9 mouse cellular contexts compared by ENCODE assay signal in genomic region chr5:115009961-115010360, GRCm38 (mm10). TPM values are rescaled to one million over a fixed set of nuclear protein-coding genes. Genes with fewer than 3 reads are reported as not detected.
A peak's percentile ranks its signal among the peaks of the same experiment; 100 is the strongest.
DNase-seq lines count a peak whose midpoint lies in the region; ATAC-seq lines count a peak whose summit lies in the region.
"Had no signal": no experiment of that assay in that cellular context is flagged by ENCODE, and none has a peak within 500 bp of the region (broad histone marks: within the 10 kb centered on the region; RNA-seq: fewer than 3 reads in every experiment).

No protein-coding gene starts in this region.

- no peaks in the 10 kb centered on the region for H3K27me3 ChIP-seq in heart, embryonic 14.5 days (ENCODE audit: control insufficient read depth, insufficient read depth, low read length)
- H3K27me3 ChIP-seq in forebrain, embryonic 14.5 days (replicated peaks; ENCODE audit: control insufficient read depth, insufficient read depth, low read length): no peaks in the 10 kb centered on the region
- no peaks in the 10 kb centered on the region for H3K27me3 ChIP-seq in liver, embryonic 16.5 days (ENCODE audit: control insufficient read depth, insufficient read depth, low read depth, low read length)

- intact Hi-C loops in heart, postnatal 10 days (cut with DNase I): loop anchor here (2.0 kb wide), 1 partner anchor 67 kb away; no protein-coding TSS in a partner anchor

- H3K27ac ChIP-seq in heart, embryonic 14.5 days (replicated peaks in 1 of 2; ENCODE audit: control insufficient read depth in 1 of 2, insufficient read depth in 1 of 2, low read depth in 2 of 2, low read length in 2 of 2): no peak overlapping the region
- H3K27ac ChIP-seq in forebrain, embryonic 14.5 days (ENCODE audit: low read depth, low read length): no peak overlapping the region
- no peak overlapping the region for H3K27ac ChIP-seq in liver, embryonic 16.5 days (ENCODE audit: low read length)

- H3K4me2 ChIP-seq in heart, embryonic 14.5 days (ENCODE audit: low read length): peak overlapping the region; percentile 87; the same call in 1 of the 2 replicates
- peak overlapping the region; percentile 91 for H3K4me2 ChIP-seq in forebrain, embryonic 14.5 days (ENCODE audit: low read length)
- H3K4me2 ChIP-seq in liver, embryonic 16.5 days (ENCODE audit: low read depth, low read length): peak overlapping the region; percentile 96

- H3K4me1 ChIP-seq in heart, embryonic 14.5 days (ENCODE audit: control insufficient read depth in 2 of 2, insufficient read depth in 2 of 2, low read length in 2 of 2): peaks cover 11 to 31% of the 10 kb centered on the region in 2 experiments
- H3K4me1 ChIP-seq in forebrain, embryonic 14.5 days (ENCODE audit: control insufficient read depth, insufficient read depth, low read length): peaks cover 18% of the 10 kb centered on the region
- H3K4me1 ChIP-seq in liver, embryonic 16.5 days (ENCODE audit: control insufficient read depth, low read depth, low read length): peaks cover 43% of the 10 kb centered on the region

- H3K9ac ChIP-seq in heart, embryonic 14.5 days (ENCODE audit: low read length): peak overlapping the region; percentile 97
- peak overlapping the region; percentile 99; the same call in 1 of the 2 replicates for H3K9ac ChIP-seq in forebrain, embryonic 14.5 days (ENCODE audit: low read length)
- H3K9ac ChIP-seq in liver, embryonic 16.5 days (ENCODE audit: low read depth, low read length): no peak overlapping the region

- no peak for DNase-seq in heart, postnatal 10 days
- DNase-seq in ES-CJ7 (ENCODE audit: low read depth, low spot score): peak; percentile 53
- no peak for DNase-seq in forebrain, embryonic 14.5 days (ENCODE audit: low spot score)
- DNase-seq in urinary bladder, postnatal 10 days (ENCODE audit: low spot score): no peak
- DNase-seq in embryo, embryonic 9.5 days (ENCODE audit: extremely low spot score): no peak
- DNase-seq in cerebellum, adult 9-10 months: no peak
- DNase-seq: kidney, adult 11 months had no signal

- no peaks in the 10 kb centered on the region for H3K9me3 ChIP-seq in heart, embryonic 14.5 days (ENCODE audit: control insufficient read depth, low read length)
- no peaks in the 10 kb centered on the region for H3K9me3 ChIP-seq in forebrain, embryonic 14.5 days (replicated peaks; ENCODE audit: control insufficient read depth, low read length)
- no peaks in the 10 kb centered on the region for H3K9me3 ChIP-seq in liver, embryonic 16.5 days (replicated peaks; ENCODE audit: control insufficient read depth, low read length)

- 0 out of 4 replicates have a peak overlapping the region, but pooled peaks of 1 of the 2 experiments have one; percentile 99 for H3K4me3 ChIP-seq in heart, embryonic 14.5 days (ENCODE audit: control insufficient read depth in 1 of 2, insufficient read depth in 1 of 2, low read depth in 1 of 2, low read length in 2 of 2)
- H3K4me3 ChIP-seq in forebrain, embryonic 14.5 days (ENCODE audit: low read depth, low read length): no peak overlapping the region
- H3K4me3 ChIP-seq in liver, embryonic 16.5 days (ENCODE audit: low read depth, low read length): no peak overlapping the region; the same call in 1 of the 2 replicates

- 52% methylated on average over 3 of the region's 3 CpGs for WGBS in heart, embryonic 14.5 days
- 57% methylated on average over 3 of the region's 3 CpGs for WGBS in forebrain, embryonic 14.5 days
- 15% methylated on average over 3 of the region's 3 CpGs for WGBS in liver, embryonic 16.5 days (ENCODE audit: insufficient replicate concordance)

- H3K36me3 ChIP-seq in heart, embryonic 14.5 days (ENCODE audit: control insufficient read depth, insufficient read depth, low read length): no peaks in the 10 kb centered on the region
- H3K36me3 ChIP-seq in forebrain, embryonic 14.5 days (ENCODE audit: control insufficient read depth, insufficient read depth, low read length): no peaks in the 10 kb centered on the region
- no peaks in the 10 kb centered on the region for H3K36me3 ChIP-seq in liver, embryonic 16.5 days (ENCODE audit: control insufficient read depth, insufficient read depth)

- no peak for ATAC-seq in heart, embryonic 14.5 days (ENCODE audit: insufficient number of reproducible peaks, insufficient read depth, low FRiP score, low read depth)
- no peak for ATAC-seq in forebrain, embryonic 14.5 days
- no peak for ATAC-seq in liver, embryonic 16.5 days (ENCODE audit: low read depth)

RNA-seq across cellular contexts. Expression of gene Sppl3, which starts 1.0 kb away (rescaled TPM):
- 35.1 and 39.9 TPM in 2 replicates for polyA plus RNA-seq in heart, embryonic 14.5 days (2014; fragmentation: Nextera tagmentation; extraction: Ambion mirVana)
- 10 to 100 TPM; 51.9 to 56.5 TPM for total RNA-seq in heart, postnatal 10 days (2021)
- polyA plus RNA-seq in forebrain, embryonic 14.5 days (2014; fragmentation: Nextera tagmentation; extraction: Ambion mirVana): 20.3 and 24.0 TPM in 2 replicates
- 3.2 and 3.3 TPM in 2 replicates for polyA plus RNA-seq in liver, embryonic 16.5 days (2015; fragmentation: Nextera tagmentation; extraction: Ambion mirVana)

RNA-seq across cellular contexts. Expression of gene Hnf1a, which starts 39.1 kb away (rescaled TPM):
- not detected in 2 replicates for polyA plus RNA-seq in heart, embryonic 14.5 days (2014; fragmentation: Nextera tagmentation; extraction: Ambion mirVana)
- not detected for total RNA-seq in heart, postnatal 10 days (2021)
- not detected in 2 replicates for polyA plus RNA-seq in forebrain, embryonic 14.5 days (2014; fragmentation: Nextera tagmentation; extraction: Ambion mirVana)
- 4.1 and 4.7 TPM in 2 replicates for polyA plus RNA-seq in liver, embryonic 16.5 days (2015; fragmentation: Nextera tagmentation; extraction: Ambion mirVana)
